Mouse (Mus musculus) brain, embryonic 14.5 days (tissue): Measurements from ENCODE around the gene Pgam1.

Experiments used
- CTCF ChIP-seq: fragments of 200-500 bp; IDR thresholded peaks from 2 replicates; pipeline ENCODE4 v1.5.1; 2012; ENCODE audit warnings: inconsistent platforms, mild to moderate bottlenecking, moderate library complexity, borderline replicate concordance; ENCODE audit not compliant: insufficient read depth, insufficient read length; ENCODE audit errors: extremely low read depth
- POLR2A ChIP-seq: fragments of 200-500 bp; IDR thresholded peaks from 2 replicates; pipeline ENCODE4 v1.6.1; 2012; ENCODE audit warnings: mild to moderate bottlenecking, inconsistent platforms, borderline replicate concordance; ENCODE audit not compliant: poor library complexity, insufficient read depth, insufficient read length, severe bottlenecking; ENCODE audit errors: extremely low read depth

DNA sequence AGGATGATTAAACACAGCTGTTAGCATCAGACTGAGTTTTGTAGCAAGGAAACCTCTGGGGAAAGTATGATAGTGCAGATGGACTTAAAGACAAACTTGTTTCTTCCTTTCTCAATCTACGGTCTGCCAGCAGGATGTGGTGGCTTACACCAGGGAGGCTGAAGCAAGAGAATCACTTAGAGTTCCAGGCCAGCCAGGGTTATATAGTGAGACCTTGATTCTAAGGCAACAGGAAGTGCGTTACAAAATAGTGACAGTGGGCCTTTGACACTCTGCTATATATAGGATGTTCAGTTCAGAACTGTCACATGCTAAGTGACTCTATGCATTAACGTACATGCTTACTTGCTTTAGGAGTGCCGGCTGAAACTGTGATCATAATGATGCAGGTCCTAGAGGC lies 5.1 kb downstream of the Pgam1 start:
- TF ChIP-seq CTCF (no peak), POLR2A (no peak)
